Mouse (Mus musculus) MEL (cell line): ENCODE data around the gene Actr1b. TPM values are rescaled to one million over a fixed set of nuclear protein-coding genes. Genes with fewer than 3 reads are reported as not detected.

Experiments used
- polyA plus RNA-seq, 2 experiments: library from polyadenylated mRNA; stranded (reverse) in 1 of 2; unstranded in 1 of 2; fragments of >175 nt in 1 of 2; fragments of >200 nt in 1 of 2; gene quantifications; 2 replicates each; pipeline versions ENCODE4 v1.2.1 to v1.2.4; 2012; ENCODE audit warnings: low replicate concordance in 2 of 2, low read depth in 1 of 2; ENCODE audit not compliant: insufficient read length in 2 of 2, insufficient read depth in 1 of 2, missing spikeins in 1 of 2
- total RNA-seq: library from RNA; depleted of rRNA; stranded (reverse); fragments of 300-350 nt; gene quantifications from 2 replicates; pipeline ENCODE4 v1.2.3, GENCODE M21; 2012; rRNA removed

The Actr1b gene
- total and polyA plus RNA-seq, 3 experiments = 86.1 to 106 TPM; not detected in 1

Other genes with a start within 250 kb of the Actr1b start
- gene Cnnm4, start 242.8 kb downstream of the Actr1b start, total RNA-seq = 7.8 and 8.1 TPM in 2 replicates
- gene Cnnm4, start 242.8 kb downstream of the Actr1b start, polyA plus RNA-seq = 1 to 10 TPM in 1 of 2 experiments, not detected in 1; 8.5 TPM
- gene Cnnm3, start 202.6 kb downstream of the Actr1b start, total RNA-seq = 3.8 and 4.2 TPM in 2 replicates
- 1 to 10 TPM in 1 of 2 experiments, not detected in 1; 9.9 TPM for gene Cnnm3, start 202.6 kb downstream of the Actr1b start, polyA plus RNA-seq
- gene Ankrd23, start 177.5 kb downstream of the Actr1b start, total RNA-seq = 2.0 and 2.9 TPM in 2 replicates
- gene Ankrd23, start 177.5 kb downstream of the Actr1b start, polyA plus RNA-seq = 1 to 10 TPM in 1 of 2 experiments, not detected in 1; 3.7 TPM
- not detected in 2 replicates for gene Gm42417, start 175.0 kb downstream of the Actr1b start, total RNA-seq
- under 1 TPM in 1 of 2 experiments, not detected in 1; 0.74 TPM for gene Gm42417, start 175.0 kb downstream of the Actr1b start, polyA plus RNA-seq
- gene Ankrd39, start 167.0 kb downstream of the Actr1b start, total RNA-seq = 8.8 and 9.7 TPM in 2 replicates
- 10 to 100 TPM in 1 of 2 experiments, not detected in 1; 14.4 TPM for gene Ankrd39, start 167.0 kb downstream of the Actr1b start, polyA plus RNA-seq
- gene Sema4c, start 156.1 kb downstream of the Actr1b start, total RNA-seq = 0.19 and 0.33 TPM in 2 replicates
- 1 to 10 TPM in 1 of 2 experiments, not detected in 1; 1.4 TPM for gene Sema4c, start 156.1 kb downstream of the Actr1b start, polyA plus RNA-seq
- gene Fam178b, start 31.2 kb downstream of the Actr1b start, total RNA-seq = 0.19 and 0.33 TPM in 2 replicates
- under 1 TPM in 1 of 2 experiments, not detected in 1; 0.29 TPM for gene Fam178b, start 31.2 kb downstream of the Actr1b start, polyA plus RNA-seq
- gene Cox5b, start 23.0 kb downstream of the Actr1b start, total RNA-seq = 498 and 541 TPM in 2 replicates
- gene Cox5b, start 23.0 kb downstream of the Actr1b start, polyA plus RNA-seq = 1,000 to 10,000 TPM in 1 of 2 experiments, not detected in 1; 1,152 TPM
- not detected in 2 replicates for gene 4933424G06Rik, start 4.3 kb downstream of the Actr1b start, total RNA-seq
- not detected for gene 4933424G06Rik, start 4.3 kb downstream of the Actr1b start, polyA plus RNA-seq
- gene Zap70, start 47.4 kb upstream of the Actr1b start, total RNA-seq = not detected in 2 replicates
- not detected for gene Zap70, start 47.4 kb upstream of the Actr1b start, polyA plus RNA-seq
- gene Tmem131, start 229.2 kb upstream of the Actr1b start, total RNA-seq = 11.4 and 12.7 TPM in 2 replicates
- 100 to 1,000 TPM in 1 of 2 experiments, 10 to 100 TPM in 1; 48.8 to 196 TPM for gene Tmem131, start 229.2 kb upstream of the Actr1b start, polyA plus RNA-seq